Mouse (Mus musculus) neutrophil, adult 65 days (primary cell): ENCODE measurements around the gene Ankrd6. TPM values are rescaled to one million over a fixed set of nuclear protein-coding genes. Genes with fewer than 3 reads are reported as not detected.

Source experiments
- total RNA-seq: library from RNA; stranded (reverse); gene quantifications from 2 replicates; pipeline ENCODE4 v1.2.4, GENCODE M21; 2023

The Ankrd6 gene
- 0.98 TPM in 1 of 2 replicates, not detected in the other for total RNA-seq

GRCm38 (mm10) chr4:32950356-32951034, at the start of gene Ankrd6:
Ankrd6 (minus strand) TSS chr4:32950841.

GRCm38 (mm10) chr4:32982716-32983175, 32.1 kb upstream of the Ankrd6 start, which contains the start of gene Rragd:
Rragd (plus strand) TSS chr4:32983037.

GRCm38 (mm10) chr4:32799966-32800576, 150.6 kb downstream of the Ankrd6 start, which contains the start of gene Lyrm2:
Lyrm2 (plus strand) TSS chr4:32800253.

Other genes with a start within 250 kb of the Ankrd6 start
- 25.4 and 30.3 TPM in 2 replicates for gene Lyrm2, start 150.6 kb downstream of the Ankrd6 start, total RNA-seq
- gene Rragd, start 32.2 kb upstream of the Ankrd6 start, total RNA-seq, result 0.57 and 1.0 TPM in 2 replicates
- 65.8 and 68.6 TPM in 2 replicates for gene Ube2j1, start 80.6 kb upstream of the Ankrd6 start, total RNA-seq
- not detected in 2 replicates for gene Gabrr2, start 112.2 kb upstream of the Ankrd6 start, total RNA-seq
- gene Gabrr1, start 181.7 kb upstream of the Ankrd6 start, total RNA-seq, result not detected in 2 replicates
- gene Pm20d2, start 238.9 kb upstream of the Ankrd6 start, total RNA-seq, result not detected in 2 replicates